Mouse (Mus musculus) ES-E14 (cell line): Measurements from ENCODE around the gene Leprot.

Experiments
- CHD2 ChIP-seq: IDR thresholded peaks from 2 replicates; pipeline ENCODE4 v1.6.1; 2014; ENCODE audit warnings: mild to moderate bottlenecking, low read depth, low read length, inconsistent platforms
- HCFC1 ChIP-seq: IDR thresholded peaks from 2 replicates; pipeline ENCODE4 v1.6.1; 2012; ENCODE audit warnings: low read length, inconsistent platforms, borderline replicate concordance; ENCODE audit not compliant: insufficient read depth
- MAFK ChIP-seq: IDR thresholded peaks from 2 replicates; pipeline ENCODE4 v1.6.1; 2014; ENCODE audit warnings: mild to moderate bottlenecking, low read depth, low read length, inconsistent platforms; ENCODE audit not compliant: insufficient read depth
- ZC3H11A ChIP-seq: IDR thresholded peaks from 2 replicates; pipeline ENCODE4 v1.6.1; 2012; ENCODE audit warnings: low read depth, mild to moderate bottlenecking, inconsistent platforms, low read length, borderline replicate concordance

- TF ChIP-seq MAFK (no peak), CHD2 (no peak), HCFC1 (no peak), ZC3H11A (no peak)
Observed at GRCm38 (mm10) chr4:101707953-101708352, 60.4 kb downstream of the Leprot start.
